Mouse (Mus musculus): ENCODE measurements around the gene Atp6v1b1.
A peak's percentile ranks its signal among the peaks of the same experiment; 100 is the strongest.
"Not testable (repeated sequence)": the region's sequence is repeated elsewhere in the genome, so short reads cannot be mapped to it uniquely, and the experiment has no call there.

Atp6v1b1 gene

GRCm38 (mm10) chr6:83775638-83776293 lies 33.0 kb downstream of the Atp6v1b1 start, which contains the start of gene Tex261:
Gene Tex261, minus strand, starts transcription at chr6:83775813.
- DNase-seq (ENCODE audit: low read depth), result peak; percentile 73

GRCm38 (mm10) chr6:83778306-83778705 lies 35.5 kb downstream of the Atp6v1b1 start:
- no peak for DNase-seq (ENCODE audit: low read depth)

GRCm38 (mm10) chr6:83779026-83779425 lies 36.2 kb downstream of the Atp6v1b1 start:
- peak; percentile 36 for DNase-seq (ENCODE audit: low read depth)

- no peak for DNase-seq (ENCODE audit: low read depth)
These were observed 43.6 kb downstream of the Atp6v1b1 start for GRCm38 (mm10) chr6:83786426-83786825.

- DNase-seq (ENCODE audit: low read depth), result no peak
These were observed 45.8 kb downstream of the Atp6v1b1 start for GRCm38 (mm10) chr6:83788554-83788953.

GRCm38 (mm10) chr6:83790533-83790932 lies 47.7 kb downstream of the Atp6v1b1 start:
- DNase-seq (ENCODE audit: low read depth), result not testable (repeated sequence)

- DNase-seq (ENCODE audit: low read depth), result no peak
These were observed 48.6 kb downstream of the Atp6v1b1 start for GRCm38 (mm10) chr6:83791251-83791890.

- peak; percentile 91 for DNase-seq (ENCODE audit: low read depth)
These were observed 52.0 kb downstream of the Atp6v1b1 start, which contains the start of gene Nagk for GRCm38 (mm10) chr6:83794760-83795296. Gene Nagk, plus strand, starts transcription at chr6:83794982.

- no peak for DNase-seq (ENCODE audit: low read depth)
These were observed 52.7 kb downstream of the Atp6v1b1 start for GRCm38 (mm10) chr6:83795492-83795900.

GRCm38 (mm10) chr6:83796686-83797085 lies 53.9 kb downstream of the Atp6v1b1 start:
- no peak for DNase-seq (ENCODE audit: low read depth)

- no peak for DNase-seq (ENCODE audit: low read depth)
These were observed 59.2 kb downstream of the Atp6v1b1 start for GRCm38 (mm10) chr6:83802033-83802432.

GRCm38 (mm10) chr6:83802846-83803245 lies 60.1 kb downstream of the Atp6v1b1 start:
- no peak for DNase-seq (ENCODE audit: low read depth)
